12 mouse cellular contexts compared by ENCODE assay signal in the genomic region with DNA sequence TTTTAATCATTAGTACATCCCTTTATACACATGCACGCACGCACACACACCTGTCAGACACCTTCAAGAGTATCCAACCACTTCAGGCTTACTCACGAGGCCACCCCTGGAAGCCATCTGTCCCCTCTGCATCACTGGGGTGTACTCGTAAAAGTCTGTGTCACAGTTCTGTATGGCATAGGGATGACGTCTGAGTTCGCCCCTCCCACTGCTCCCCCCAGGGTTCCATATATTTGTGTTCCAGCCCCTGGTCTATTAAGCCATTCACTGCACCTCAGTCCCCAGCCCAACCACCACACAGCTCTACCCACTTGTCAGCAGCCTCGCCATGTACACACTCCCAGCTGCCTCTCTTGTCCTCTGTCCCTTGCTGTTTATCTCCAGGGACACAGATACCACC.
"Had no signal": no experiment of that assay in that cellular context is flagged by ENCODE, and none has a peak within 500 bp of the region (broad histone marks: within the 10 kb centered on the region; RNA-seq: fewer than 3 reads in every experiment).

No protein-coding gene starts in this region.

- ATAC-seq: liver, embryonic 12.5 days had no signal

- DNase-seq: kidney, adult 2 months; kidney, postnatal 14 days; left cerebral cortex, postnatal 4 days; lung, postnatal 10 days; lung, postnatal 4 days; thymus, postnatal 4 days had no signal

- H3K4me3 ChIP-seq: kidney, embryonic 15.5 days; limb, embryonic 13.5 days; liver, embryonic 12.5 days; midbrain, embryonic 12.5 days had no signal

- H3K36me3 ChIP-seq: kidney, embryonic 15.5 days; limb, embryonic 13.5 days; liver, embryonic 12.5 days; midbrain, embryonic 12.5 days had no signal

- H3K9me3 ChIP-seq: kidney, embryonic 15.5 days; limb, embryonic 13.5 days; liver, embryonic 12.5 days; midbrain, embryonic 12.5 days had no signal

- H3K9ac ChIP-seq: kidney, embryonic 15.5 days; limb, embryonic 13.5 days; liver, embryonic 12.5 days; lung, embryonic 14.5 days; midbrain, embryonic 12.5 days had no signal

- H3K27ac ChIP-seq: kidney, embryonic 15.5 days; limb, embryonic 13.5 days; liver, embryonic 12.5 days; midbrain, embryonic 12.5 days; stomach, postnatal 0 days had no signal

- H3K4me2 ChIP-seq: kidney, embryonic 15.5 days; limb, embryonic 13.5 days; liver, embryonic 12.5 days; lung, embryonic 14.5 days had no signal
